Mouse (Mus musculus) cerebellum, adult 2 months (tissue): ENCODE measurements around the gene Psmd11. TPM values are rescaled to one million over a fixed set of nuclear protein-coding genes. Genes with fewer than 3 reads are reported as not detected.

Experiments
- DNase-seq, 2 experiments: peaks; one replicate each; pipeline ENCODE4 v3.0.0; 2021
- H3K27ac ChIP-seq: fragments of 200-500 bp; 2 replicates; pipeline ENCODE4 v1.5.1; 2012; ENCODE audit warnings: low read length, control low read depth, inconsistent platforms; ENCODE audit not compliant: insufficient read depth
- H3K27me3 ChIP-seq: fragments of 200-500 bp; 2 replicates; pipeline ENCODE4 v1.6.1; 2012; ENCODE audit warnings: inconsistent platforms, mild to moderate bottlenecking, low read length, moderate library complexity; ENCODE audit not compliant: control insufficient read depth, insufficient read depth
- H3K4me1 ChIP-seq: fragments of 200-500 bp; 2 replicates; pipeline ENCODE4 v1.6.1; 2011; ENCODE audit warnings: low read length; ENCODE audit not compliant: control insufficient read depth, insufficient read depth
- H3K4me3 ChIP-seq: fragments of 200-500 bp; replicated peaks from 2 replicates; pipeline ENCODE3; 2011; ENCODE audit warnings: mild to moderate bottlenecking, low read depth, low read length, control low read depth; ENCODE audit not compliant: insufficient read depth
- CTCF ChIP-seq: fragments of 200-500 bp; IDR thresholded peaks from 2 replicates; pipeline ENCODE4 v1.5.1; 2011; ENCODE audit warnings: low read depth, mild to moderate bottlenecking, control low read depth, low read length, moderate library complexity, borderline replicate concordance; ENCODE audit not compliant: insufficient read depth
- POLR2A ChIP-seq: fragments of 200-500 bp; IDR thresholded peaks from 2 replicates; pipeline ENCODE4 v1.6.1; 2011; ENCODE audit warnings: low read length, control low read depth, borderline replicate concordance; ENCODE audit not compliant: insufficient read depth
- WGBS: fragments of 180-500 bp; shearing (Covaris S2); methylation state at CpG from one replicate; pipeline ENCODE4 v1.1.7; 2018; 5-methylcytosine and 5-hydroxymethylcytosine counted together
- polyA plus RNA-seq: library from polyadenylated mRNA; depleted of rRNA; stranded (reverse); fragments of >200 nt; gene quantifications from 2 replicates; pipeline ENCODE4 v1.2.3, GENCODE M21; 2012

Gene Psmd11
- polyA plus RNA-seq, 1 experiment, result 73.1 TPM

- peak in 1 of 2 experiments; percentile 35 for DNase-seq
- Histone ChIP-seq H3K4me1 (peaks cover 37% of the 10 kb centered on the region), H3K4me3 (no peak overlapping the region), H3K27me3 (no peaks in the 10 kb centered on the region), H3K27ac (no peak overlapping the region)
- TF ChIP-seq POLR2A (no peak), CTCF (no peak)
- WGBS, result 61% methylated on average over 10 of the region's 10 CpGs
Observed at GRCm38 (mm10) chr11:80485622-80486206, 57.3 kb downstream of the Psmd11 start.

GRCm38 (mm10) chr11:80487904-80488587 lies 59.6 kb downstream of the Psmd11 start:
- Histone ChIP-seq H3K4me3 (no peak overlapping the region), H3K27me3 (no peaks in the 10 kb centered on the region), H3K4me1 (peaks cover 27% of the 10 kb centered on the region), H3K27ac (no peak overlapping the region)
- 70% methylated on average over 15 of the region's 15 CpGs for WGBS
- no peak for DNase-seq
- TF ChIP-seq POLR2A (no peak), CTCF (no peak)

- H3K4me1 ChIP-seq, result peaks cover 19% of the 10 kb centered on the region
- peak in 1 of 2 experiments; percentile 37 for DNase-seq
- TF ChIP-seq POLR2A, result no peak
- TF ChIP-seq CTCF, result no peak
- WGBS, result 27% methylated on average over 12 of the region's 12 CpGs
- H3K4me3 ChIP-seq, result no peak overlapping the region
- no peaks in the 10 kb centered on the region for H3K27me3 ChIP-seq
- H3K27ac ChIP-seq, result no peak overlapping the region
Observed at GRCm38 (mm10) chr11:80489172-80489881, 60.9 kb downstream of the Psmd11 start.

- no peak overlapping the region for H3K27ac ChIP-seq
- no peak for DNase-seq
- peaks cover 19% of the 10 kb centered on the region for H3K4me1 ChIP-seq
- 38% methylated on average over 5 of the region's 5 CpGs for WGBS
- H3K27me3 ChIP-seq, result no peaks in the 10 kb centered on the region
- TF ChIP-seq CTCF, result no peak
- TF ChIP-seq POLR2A, result no peak
- no peak overlapping the region for H3K4me3 ChIP-seq
Observed at GRCm38 (mm10) chr11:80489882-80490196, 61.4 kb downstream of the Psmd11 start.

- H3K27ac ChIP-seq, result no peak overlapping the region
- DNase-seq, result no peak
- WGBS, result 81% methylated on average over 10 of the region's 10 CpGs
Observed at GRCm38 (mm10) chr11:80490831-80491230, 62.4 kb downstream of the Psmd11 start.

GRCm38 (mm10) chr11:80493186-80493585 lies 64.8 kb downstream of the Psmd11 start:
- Histone ChIP-seq H3K4me1 (peaks cover 16% of the 10 kb centered on the region), H3K4me3 (no peak overlapping the region), H3K27me3 (no peaks in the 10 kb centered on the region), H3K27ac (no peak overlapping the region)
- no peak for DNase-seq
- WGBS, result 94% methylated on average over 5 of the region's 5 CpGs
- TF ChIP-seq POLR2A, result no peak
- no peak for TF ChIP-seq CTCF

More at GRCm38 (mm10) chr11:80490831-80491230, 62.4 kb downstream of the Psmd11 start:
- Histone ChIP-seq H3K4me3 (no peak overlapping the region), H3K27me3 (no peaks in the 10 kb centered on the region), H3K4me1 (peaks cover 16% of the 10 kb centered on the region)
- TF ChIP-seq POLR2A (no peak), CTCF (no peak)

- no peak overlapping the region for H3K27ac ChIP-seq
- H3K27me3 ChIP-seq, result no peaks in the 10 kb centered on the region
- WGBS, result 90% methylated on average over 9 of the region's 9 CpGs
- peaks cover 16% of the 10 kb centered on the region for H3K4me1 ChIP-seq
- H3K4me3 ChIP-seq, result no peak overlapping the region
- TF ChIP-seq POLR2A, result no peak
- no peak for TF ChIP-seq CTCF
- no peak for DNase-seq
Observed at GRCm38 (mm10) chr11:80494852-80495251, 66.4 kb downstream of the Psmd11 start.
